Mouse (Mus musculus) hindbrain, embryonic 12.5 days (tissue): ENCODE data around the gene Polr2c. TPM values are rescaled to one million over a fixed set of nuclear protein-coding genes. Genes with fewer than 3 reads are reported as not detected.

Source experiments
- ATAC-seq: fragments of 200-750 bp; cut with Nextera tagmentation; 2 replicates; pipeline ENCODE4 v1.8.0; 2017; ENCODE audit warnings: moderate TSS enrichment; ENCODE audit not compliant: low FRiP score
- H3K27ac ChIP-seq: fragments of 300-500 bp; sonication (generic); 2 replicates; pipeline ENCODE4 v1.5.1; 2016; ENCODE audit warnings: mild to moderate bottlenecking
- H3K27me3 ChIP-seq: fragments of 300-500 bp; sonication (generic); 2 replicates; pipeline ENCODE4 v1.6.1; 2016; ENCODE audit warnings: mild to moderate bottlenecking
- H3K36me3 ChIP-seq: fragments of 300-500 bp; sonication (generic); 2 replicates; pipeline ENCODE4 v1.6.1; 2016; ENCODE audit warnings: mild to moderate bottlenecking
- H3K4me1 ChIP-seq: fragments of 300-500 bp; sonication (generic); 2 replicates; pipeline ENCODE4 v1.6.1; 2016
- H3K4me2 ChIP-seq: fragments of 300-500 bp; sonication (generic); replicated peaks from 2 replicates; pipeline ENCODE4 v1.6.1; 2016; ENCODE audit warnings: mild to moderate bottlenecking
- H3K4me3 ChIP-seq: fragments of 300-500 bp; sonication (generic); 2 replicates; pipeline ENCODE4 v1.5.1; 2016; ENCODE audit warnings: mild to moderate bottlenecking
- H3K9ac ChIP-seq: fragments of 300-500 bp; sonication (generic); 2 replicates; pipeline ENCODE4 v1.6.1; 2016; ENCODE audit warnings: mild to moderate bottlenecking, moderate library complexity
- H3K9me3 ChIP-seq: fragments of 300-500 bp; sonication (generic); replicated peaks from 2 replicates; pipeline ENCODE4 v1.6.1; 2016; ENCODE audit warnings: mild to moderate bottlenecking
- WGBS: fragments of 180-500 bp; shearing (Covaris S2); methylation state at CpG from one replicate; pipeline ENCODE4 v1.1.7; 2016; 5-methylcytosine and 5-hydroxymethylcytosine counted together
- polyA plus RNA-seq: library from polyadenylated mRNA; unstranded; fragments of >200 nt; fragmentation: Nextera tagmentation; extraction: Ambion mirVana; gene quantifications from 2 replicates; pipeline ENCODE4 v1.2.1, GENCODE M21; 2016

Gene Polr2c
- polyA plus RNA-seq, 1 experiment from 2014 or later, result 129 TPM

DNA sequence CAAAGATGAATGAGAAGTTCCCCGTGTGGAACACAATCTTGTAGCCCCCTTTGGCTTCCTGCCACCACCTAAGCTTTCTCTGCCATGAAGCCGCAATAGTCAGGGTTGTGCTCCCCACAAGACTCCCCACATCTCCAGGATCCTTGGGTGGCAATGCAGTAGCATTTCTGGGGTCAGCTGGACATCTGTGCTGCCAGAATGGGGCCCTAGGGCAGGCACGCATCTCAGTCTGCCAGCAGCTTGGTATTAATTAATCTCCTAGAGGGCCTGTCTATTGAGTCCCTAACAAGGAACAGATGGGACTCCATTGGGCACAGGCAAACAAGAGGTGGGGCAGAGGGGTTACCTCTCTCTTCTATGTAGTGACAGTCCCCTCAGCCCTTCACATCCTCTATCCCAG lies 14.9 kb downstream of the Polr2c start:
- Histone ChIP-seq H3K4me2 (no peak overlapping the region; the same call in 1 of the 2 replicates), H3K36me3 (peaks cover 3% of the 10 kb centered on the region; the same call in 1 of the 2 replicates), H3K9me3 (no peaks in the 10 kb centered on the region), H3K27me3 (peaks cover 30% of the 10 kb centered on the region), H3K4me1 (peaks cover 62% of the 10 kb centered on the region), H3K27ac (peak overlapping the region; percentile 69), H3K9ac (no peak overlapping the region), H3K4me3 (no peak overlapping the region)
- ATAC-seq, result no peak
- 26% methylated on average over 3 of the region's 3 CpGs for WGBS

DNA sequence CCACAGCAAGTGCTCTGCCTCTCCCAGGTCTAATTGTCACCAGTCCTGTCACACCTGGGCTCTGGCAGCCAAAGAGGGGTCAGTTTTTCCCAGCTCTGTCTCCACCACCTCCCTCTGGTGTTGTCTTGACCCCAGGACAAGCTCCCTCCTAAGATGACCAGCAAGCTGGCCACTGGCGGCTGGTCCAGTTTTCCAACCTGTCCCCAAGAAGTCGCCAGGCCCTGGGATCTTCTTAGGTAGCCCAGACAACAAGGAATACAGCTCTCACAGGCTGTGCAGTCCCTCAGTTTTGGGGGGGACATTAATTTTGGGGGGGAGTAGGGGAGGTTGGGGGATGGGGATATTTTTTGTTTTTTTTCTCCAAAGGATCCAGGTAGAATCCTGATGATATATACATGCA lies 15.3 kb downstream of the Polr2c start:
- H3K4me1 ChIP-seq, result peaks cover 62% of the 10 kb centered on the region
- no peak overlapping the region for H3K9ac ChIP-seq
- H3K4me3 ChIP-seq, result no peak overlapping the region
- no peaks in the 10 kb centered on the region for H3K9me3 ChIP-seq
- ATAC-seq, result no peak
- peaks cover 30% of the 10 kb centered on the region for H3K27me3 ChIP-seq
- no peak overlapping the region; the same call in 1 of the 2 replicates for H3K4me2 ChIP-seq
- 76% methylated on average over 2 of the region's 2 CpGs for WGBS
- peak overlapping the region; percentile 60 for H3K27ac ChIP-seq
- H3K36me3 ChIP-seq, result 0 out of 2 replicates have a peak, but pooled peaks cover 3% of the 10 kb centered on the region

DNA sequence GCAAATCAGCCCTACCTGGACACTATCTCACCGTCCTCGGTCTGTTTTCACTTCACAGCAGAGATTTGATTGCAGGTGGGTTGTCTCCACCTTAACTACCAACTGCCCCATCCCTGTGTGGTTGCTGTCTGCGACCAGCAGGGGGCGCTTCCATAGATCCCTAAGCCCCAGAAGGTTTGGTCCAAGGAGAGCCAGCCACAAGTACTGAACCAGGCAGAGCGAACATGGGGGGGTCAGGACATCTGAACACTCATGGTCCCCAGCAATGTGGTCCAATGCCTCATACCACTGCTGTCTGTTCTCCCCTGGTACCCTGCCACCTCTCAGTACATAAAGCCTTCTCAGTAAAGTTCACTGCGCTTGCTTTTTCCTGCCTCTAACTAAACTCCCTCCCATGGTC lies 17.1 kb downstream of the Polr2c start:
- no peak for ATAC-seq
- peaks cover 28% of the 10 kb centered on the region for H3K27me3 ChIP-seq
- 13% methylated on average over 6 of the region's 6 CpGs for WGBS
- H3K4me1 ChIP-seq, result peaks cover 51% of the 10 kb centered on the region
- peak overlapping the region; percentile 59; the same call in 1 of the 2 replicates for H3K4me3 ChIP-seq
- no peaks in the 10 kb centered on the region for H3K36me3 ChIP-seq
- H3K9me3 ChIP-seq, result no peaks in the 10 kb centered on the region
- no peak overlapping the region for H3K9ac ChIP-seq
- H3K4me2 ChIP-seq, result peak overlapping the region; percentile 98
- no peak overlapping the region for H3K27ac ChIP-seq

DNA sequence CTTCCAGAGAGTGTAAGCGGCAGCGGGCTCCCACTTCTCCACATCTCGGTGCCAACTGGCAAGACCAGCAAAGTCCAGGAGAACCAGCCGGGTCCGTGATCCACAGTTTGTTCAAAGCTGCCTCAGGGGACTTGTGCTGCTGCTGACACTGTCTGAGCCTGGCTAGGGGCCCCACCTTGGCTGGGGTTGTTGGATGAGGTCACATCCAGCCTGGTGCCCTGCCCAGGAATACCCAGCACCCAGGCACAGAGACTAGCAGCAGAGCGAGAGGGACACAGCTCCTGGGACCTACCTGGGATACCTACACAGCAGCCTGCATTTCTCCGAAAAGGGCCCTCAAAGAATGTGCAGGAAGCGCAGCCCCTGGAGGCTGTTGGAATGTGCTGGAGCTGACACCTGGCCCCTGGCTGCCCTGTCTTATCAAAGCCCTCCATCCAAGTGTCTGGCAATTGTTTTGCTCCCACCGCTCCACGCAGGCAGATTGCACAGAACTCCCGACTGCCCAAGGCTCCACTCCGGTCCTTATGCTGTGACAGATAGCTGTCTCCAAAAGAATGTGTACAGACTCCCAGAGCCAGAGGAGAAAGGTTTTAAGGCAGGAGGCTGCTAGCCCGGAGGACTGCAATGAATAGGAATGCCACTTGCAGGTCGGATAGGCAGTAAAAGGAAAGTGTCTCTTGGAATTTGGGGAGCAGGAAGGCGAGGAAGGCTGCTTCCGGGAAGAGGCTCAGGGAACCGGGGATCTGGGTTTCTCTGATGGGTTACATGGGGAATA lies 18.0 kb downstream of the Polr2c start:
- H3K4me1 ChIP-seq, result peaks cover 42% of the 10 kb centered on the region
- ATAC-seq, result no peak

DNA sequence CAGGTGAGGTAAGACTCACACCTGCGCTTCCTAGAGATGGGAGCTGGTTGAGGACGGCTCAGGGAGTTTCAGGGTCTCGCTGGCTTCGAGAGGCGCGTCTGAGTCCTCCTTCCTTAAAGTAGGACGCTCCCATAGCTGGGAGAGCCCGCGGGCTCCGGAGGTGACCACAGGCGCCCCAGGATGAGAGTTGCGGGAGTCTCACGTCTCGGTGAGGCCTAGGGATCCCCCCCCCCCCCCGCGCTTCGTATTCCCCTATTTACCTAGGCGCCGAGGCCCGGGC lies 18.6 kb downstream of the Polr2c start:
- under 1% methylated on average over 16 of the region's 20 CpGs for WGBS
- Histone ChIP-seq H3K9ac (peak overlapping the region; percentile 71), H3K36me3 (no peaks in the 10 kb centered on the region), H3K4me3 (peak overlapping the region; percentile 59), H3K27ac (no peak overlapping the region), H3K27me3 (peaks cover 16% of the 10 kb centered on the region), H3K9me3 (no peaks in the 10 kb centered on the region), H3K4me2 (peak overlapping the region; percentile 98), H3K4me1 (peaks cover 36% of the 10 kb centered on the region)
- peak; percentile 5; the same call in 1 of the 2 replicates for ATAC-seq

More for the DNA sequence above, 18.0 kb downstream of the Polr2c start:
- H3K4me2 ChIP-seq, result peak overlapping the region; percentile 98
- peak overlapping the region; percentile 71 for H3K9ac ChIP-seq
- no peak overlapping the region for H3K27ac ChIP-seq
- peaks cover 20% of the 10 kb centered on the region for H3K27me3 ChIP-seq
- H3K36me3 ChIP-seq, result no peaks in the 10 kb centered on the region
- H3K4me3 ChIP-seq, result peak overlapping the region; percentile 59
- 17% methylated on average over 17 of the region's 17 CpGs for WGBS
- no peaks in the 10 kb centered on the region for H3K9me3 ChIP-seq

DNA sequence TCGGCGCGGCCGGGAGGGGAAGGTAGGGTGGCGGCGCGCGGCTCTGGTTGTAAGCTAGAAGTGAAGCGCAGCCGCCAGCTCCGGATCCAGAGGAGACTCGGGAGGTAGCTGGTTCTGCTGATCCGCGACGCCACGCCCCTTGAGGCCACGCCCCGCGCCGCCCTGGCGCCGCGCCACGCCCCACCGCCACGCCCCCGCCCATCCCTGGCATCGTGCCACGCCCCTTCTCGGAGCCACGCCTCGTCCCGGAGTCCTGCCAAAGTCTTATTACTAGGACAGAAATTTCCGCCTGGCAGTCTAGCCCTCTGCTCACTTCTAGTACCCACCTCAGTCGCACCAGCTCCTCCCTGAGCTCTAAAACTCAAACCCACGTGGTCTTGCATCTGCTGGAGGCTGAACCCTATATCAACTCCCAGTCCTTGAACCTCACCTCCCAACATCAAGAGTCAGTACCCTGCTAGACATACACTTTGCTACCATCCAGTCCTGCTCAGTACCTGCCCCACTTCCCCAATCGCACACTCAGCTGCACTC lies 19.0 kb downstream of the Polr2c start, which contains the start of gene Dok4:
Dok4 (minus strand) TSS at position 134 of the 534 bp plus-strand sequence.
- no peaks in the 10 kb centered on the region for H3K36me3 ChIP-seq
- H3K27me3 ChIP-seq, result peaks cover 16% of the 10 kb centered on the region
- peak within 1 kb of the TSS; percentile 35; the same call in 1 of the 2 replicates for H3K27ac ChIP-seq
- WGBS, result 2% methylated on average over 36 of the region's 37 CpGs
- H3K4me1 ChIP-seq, result peaks cover 35% of the 10 kb centered on the region
- H3K4me3 ChIP-seq, result peak within 1 kb of the TSS; percentile 59
- peak within 1 kb of the TSS; percentile 71 for H3K9ac ChIP-seq
- H3K9me3 ChIP-seq, result no peaks in the 10 kb centered on the region
- H3K4me2 ChIP-seq, result peak within 1 kb of the TSS; percentile 98
- peak; percentile 68 for ATAC-seq

DNA sequence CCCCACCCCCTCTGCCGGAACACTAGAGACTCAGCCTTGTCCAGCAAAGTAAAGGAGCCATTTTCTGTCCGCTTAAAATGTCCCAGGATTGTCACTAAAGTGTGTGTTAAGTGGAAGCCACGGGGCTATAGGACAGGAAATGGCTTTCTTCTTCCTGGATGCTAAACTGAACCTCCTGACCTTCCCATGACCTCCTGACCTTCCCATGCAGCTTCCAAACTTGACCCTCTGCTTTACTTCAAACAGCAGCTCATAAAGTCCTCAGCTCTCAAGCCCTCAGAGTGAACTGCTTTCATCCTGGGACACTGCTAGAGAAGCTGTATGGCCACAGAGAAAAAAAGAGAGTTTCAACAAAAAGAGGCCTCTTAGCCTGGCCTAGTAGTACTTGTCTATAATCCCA lies 19.6 kb downstream of the Polr2c start:
- Histone ChIP-seq H3K27ac (no peak overlapping the region), H3K27me3 (peaks cover 16% of the 10 kb centered on the region), H3K4me2 (0 out of 2 replicates have a peak overlapping the region, but pooled peaks have one; percentile 98), H3K36me3 (no peaks in the 10 kb centered on the region), H3K4me3 (no peak overlapping the region), H3K9ac (no peak overlapping the region), H3K9me3 (no peaks in the 10 kb centered on the region), H3K4me1 (peaks cover 29% of the 10 kb centered on the region)
- no peak for ATAC-seq
- 59% methylated on average over 3 of the region's 3 CpGs for WGBS

DNA sequence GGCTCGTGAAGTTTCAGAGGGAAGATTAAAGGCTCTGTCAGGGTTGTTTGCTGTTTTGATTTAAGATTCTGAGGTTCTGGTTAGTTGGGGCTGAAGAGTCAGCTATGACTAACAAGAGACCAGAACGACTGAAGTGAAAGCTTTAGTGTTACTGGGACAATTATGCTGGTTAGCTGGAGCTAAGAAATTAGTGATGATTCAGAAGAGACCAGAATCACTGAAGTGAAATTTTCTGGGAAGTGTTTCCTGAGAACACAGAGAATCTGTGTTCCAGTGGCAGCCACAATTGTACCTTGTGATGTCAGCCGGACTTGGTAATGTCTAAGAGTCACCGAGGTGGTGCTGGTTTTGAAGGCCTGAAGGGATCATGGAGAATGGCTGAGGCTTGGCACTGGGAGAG lies 23.5 kb downstream of the Polr2c start:
- H3K27me3 ChIP-seq, result no peaks in the 10 kb centered on the region; the same call in 1 of the 2 replicates
- H3K27ac ChIP-seq, result no peak overlapping the region
- WGBS, result 79% methylated on average over 4 of the region's 4 CpGs
- H3K9ac ChIP-seq, result no peak overlapping the region
- H3K4me3 ChIP-seq, result no peak overlapping the region
- no peak overlapping the region for H3K4me2 ChIP-seq
- H3K9me3 ChIP-seq, result no peaks in the 10 kb centered on the region
- peaks cover 7% of the 10 kb centered on the region for H3K4me1 ChIP-seq
- H3K36me3 ChIP-seq, result no peaks in the 10 kb centered on the region
- ATAC-seq, result no peak

DNA sequence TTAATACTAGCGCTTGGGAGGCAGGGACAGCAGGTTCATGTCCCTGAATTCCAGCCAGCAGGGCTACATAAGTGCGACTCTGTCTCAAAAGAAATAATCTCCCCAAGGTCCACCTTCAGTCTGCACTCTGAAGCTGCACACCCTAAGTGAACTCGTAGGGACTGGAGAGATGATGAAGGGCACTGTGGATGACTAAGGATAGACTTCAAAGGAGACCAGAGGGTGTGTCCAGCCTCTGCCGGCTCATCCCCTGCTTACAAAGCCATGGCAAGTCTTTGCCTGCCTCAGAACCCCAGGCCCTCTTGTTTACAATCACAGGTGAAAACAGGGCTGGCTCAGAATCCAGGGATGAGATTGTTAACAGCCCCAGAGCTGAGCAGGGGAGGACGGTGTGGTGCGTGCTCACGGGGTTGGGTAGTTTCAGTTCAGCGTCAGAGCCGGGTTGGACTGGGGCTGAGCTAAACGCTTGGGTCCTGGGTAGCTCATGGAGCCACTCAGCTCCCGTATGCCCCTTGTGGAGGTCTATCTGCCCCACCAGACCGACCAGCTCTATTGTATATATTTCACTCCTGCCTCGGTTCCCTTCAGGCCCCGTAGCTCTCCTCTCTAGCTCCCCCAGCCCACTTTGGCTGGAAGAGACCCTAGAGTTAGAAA lies 31.3 kb downstream of the Polr2c start:
- no peaks in the 10 kb centered on the region for H3K4me1 ChIP-seq
- no peak overlapping the region for H3K4me2 ChIP-seq
- H3K27ac ChIP-seq, result no peak overlapping the region
- no peaks in the 10 kb centered on the region for H3K9me3 ChIP-seq
- H3K27me3 ChIP-seq, result no peaks in the 10 kb centered on the region
- H3K9ac ChIP-seq, result no peak overlapping the region
- WGBS, result 37% methylated on average over 14 of the region's 14 CpGs
- no peak for ATAC-seq
- no peak overlapping the region for H3K4me3 ChIP-seq
- no peaks in the 10 kb centered on the region for H3K36me3 ChIP-seq

DNA sequence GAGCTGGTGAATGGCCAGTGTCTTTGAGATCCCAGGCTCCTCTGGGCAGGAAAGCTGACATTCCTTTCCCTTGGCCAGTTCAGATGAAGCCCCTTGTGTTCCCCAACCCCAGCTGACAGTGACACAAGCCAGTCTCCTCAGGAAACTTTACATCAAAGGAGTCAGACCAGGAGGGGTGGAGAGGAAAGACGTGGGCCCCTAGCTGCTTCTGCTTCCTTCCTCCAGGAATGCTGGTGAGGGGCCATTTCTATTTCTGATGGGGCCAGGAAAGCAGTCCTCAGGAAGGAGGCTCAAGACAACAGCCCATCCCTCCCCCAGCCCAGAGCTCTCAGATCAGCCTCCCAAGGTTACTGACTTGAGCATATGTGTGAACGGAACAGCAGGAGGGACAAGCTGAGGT lies 35.7 kb downstream of the Polr2c start:
- H3K4me1 ChIP-seq, result no peaks in the 10 kb centered on the region
- ATAC-seq, result no peak
- no peak overlapping the region for H3K27ac ChIP-seq

DNA sequence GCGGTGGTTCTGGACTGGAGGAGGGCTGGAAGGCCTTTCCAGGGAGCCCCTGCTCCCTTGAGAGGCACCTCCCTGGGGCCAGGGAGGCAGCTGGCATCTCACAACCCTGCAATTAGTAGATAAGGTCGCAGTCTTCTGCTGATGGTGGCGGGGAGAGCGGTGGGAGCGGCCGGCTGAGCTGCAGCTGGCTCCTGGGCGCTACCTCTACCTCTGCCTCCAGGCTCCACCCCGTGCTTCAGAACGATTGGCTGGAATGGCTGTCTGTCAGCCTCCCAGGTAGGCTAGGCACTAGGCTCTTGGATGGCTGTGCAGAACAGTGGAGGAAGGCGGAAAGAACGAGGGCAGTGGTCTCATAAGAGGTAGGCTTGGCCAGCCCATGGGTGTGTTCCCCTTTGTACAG lies 42.0 kb downstream of the Polr2c start:
- Histone ChIP-seq H3K4me3 (no peak overlapping the region), H3K36me3 (no peaks in the 10 kb centered on the region), H3K9ac (no peak overlapping the region), H3K27me3 (no peaks in the 10 kb centered on the region), H3K4me1 (peaks cover 15% of the 10 kb centered on the region), H3K4me2 (peak overlapping the region; percentile 13), H3K9me3 (no peaks in the 10 kb centered on the region), H3K27ac (no peak overlapping the region)
- 7% methylated on average over 11 of the region's 11 CpGs for WGBS
- ATAC-seq, result no peak

More for the DNA sequence above, 35.7 kb downstream of the Polr2c start:
- Histone ChIP-seq H3K4me3 (no peak overlapping the region), H3K4me2 (no peak overlapping the region), H3K36me3 (no peaks in the 10 kb centered on the region), H3K27me3 (no peaks in the 10 kb centered on the region), H3K9ac (no peak overlapping the region), H3K9me3 (no peaks in the 10 kb centered on the region)
- 37% methylated on average over 2 of the region's 2 CpGs for WGBS

DNA sequence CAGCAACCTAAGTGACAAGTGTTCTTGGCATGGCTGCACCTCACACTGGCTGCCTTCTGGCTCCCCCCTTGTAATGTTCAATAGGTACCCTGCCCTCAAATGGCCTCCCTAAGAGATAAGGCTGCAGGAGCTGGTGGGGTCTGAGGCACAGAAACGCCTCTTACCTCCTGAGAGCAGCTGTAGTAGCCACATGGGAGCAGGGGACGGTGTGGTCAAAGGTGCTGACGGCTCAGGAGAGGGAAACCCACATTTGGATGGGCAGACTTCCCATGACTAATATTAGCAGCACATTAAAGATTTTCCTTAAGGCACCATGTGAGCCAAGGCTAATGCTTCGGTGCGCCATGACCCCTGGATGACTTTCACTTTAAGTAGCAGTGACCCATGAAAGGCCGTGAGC lies 43.4 kb downstream of the Polr2c start:
- no peak overlapping the region for H3K4me3 ChIP-seq
- 0 out of 2 replicates have a peak overlapping the region, but pooled peaks have one; percentile 20 for H3K9ac ChIP-seq
- no peaks in the 10 kb centered on the region for H3K27me3 ChIP-seq
- no peak for ATAC-seq
- H3K27ac ChIP-seq, result no peak overlapping the region
- no peaks in the 10 kb centered on the region for H3K9me3 ChIP-seq
- 15% methylated on average over 6 of the region's 6 CpGs for WGBS
- no peak overlapping the region; the same call in 1 of the 2 replicates for H3K4me2 ChIP-seq
- peaks cover 15% of the 10 kb centered on the region for H3K4me1 ChIP-seq
- H3K36me3 ChIP-seq, result no peaks in the 10 kb centered on the region
